Comparison of ENCODE assay signal across 15 mouse cellular contexts in genomic region chr2:124971826-124972749, GRCm38 (mm10).
DNase-seq lines count a peak whose midpoint lies in the region; ATAC-seq lines count a peak whose summit lies in the region.
"Had no signal": no experiment of that assay in that cellular context is flagged by ENCODE, and none has a peak within 500 bp of the region (broad histone marks: within the 10 kb centered on the region; RNA-seq: fewer than 3 reads in every experiment).

No protein-coding gene starts in this region.

- ATAC-seq in kidney, embryonic 15.5 days (replicated peaks; ENCODE audit: low FRiP score), result peak; percentile 69; the same call in 1 of the 2 replicates
- no peak for ATAC-seq in CD4-positive, CD25-positive, alpha-beta regulatory T cell, adult 4 months
- ATAC-seq in activated CD4-positive, CD25-positive, alpha-beta regulatory T cell, adult 4 months, result no peak

- no peak overlapping the region for H3K4me3 ChIP-seq in hindbrain, embryonic 10.5 days
- no peak overlapping the region for H3K4me3 ChIP-seq in kidney, embryonic 15.5 days (replicated peaks)
- H3K4me3 ChIP-seq: embryonic facial prominence, embryonic 15.5 days; layer of hippocampus, adult 2 months; neural tube, embryonic 12.5 days had no signal

- peak overlapping the region; percentile 29; the same call in 1 of the 2 replicates for H3K27ac ChIP-seq in hindbrain, embryonic 10.5 days
- peak overlapping the region; percentile 54; the same call in 1 of the 2 replicates for H3K27ac ChIP-seq in kidney, embryonic 15.5 days
- H3K27ac ChIP-seq: embryonic facial prominence, embryonic 15.5 days; layer of hippocampus, adult 2 months; liver, embryonic 14.5 days; neural tube, embryonic 12.5 days had no signal

- peaks cover 9% of the 10 kb centered on the region for H3K4me1 ChIP-seq in hindbrain, embryonic 10.5 days (replicated peaks)
- H3K4me1 ChIP-seq in kidney, embryonic 15.5 days, result peaks cover 7% of the 10 kb centered on the region; the same call in 1 of the 2 replicates
- H3K4me1 ChIP-seq: neural tube, embryonic 12.5 days had no signal

- intact Hi-C loops in heart, postnatal 14 days (cut with DNase I), result no loop called here

- H3K27me3 ChIP-seq in hindbrain, embryonic 10.5 days (ENCODE audit: insufficient read depth, poor library complexity, severe bottlenecking), result no peaks in the 10 kb centered on the region
- no peaks in the 10 kb centered on the region for H3K27me3 ChIP-seq in kidney, embryonic 15.5 days
- H3K27me3 ChIP-seq: embryonic facial prominence, embryonic 15.5 days; neural tube, embryonic 12.5 days had no signal

- no peak overlapping the region for H3K9ac ChIP-seq in kidney, embryonic 15.5 days
- H3K9ac ChIP-seq: embryonic facial prominence, embryonic 15.5 days; liver, embryonic 14.5 days; neural tube, embryonic 12.5 days had no signal

- DNase-seq in kidney, adult 11 months, result peak; percentile 38
- no peak for DNase-seq in kidney, postnatal 10 days
- DNase-seq in hindbrain, embryonic 10.5 days (ENCODE audit: low spot score), result peak; percentile 17
- peak; percentile 16 for DNase-seq in retina, embryonic 14.5 days (ENCODE audit: low spot score)
- DNase-seq in heart, postnatal 14 days, result no peak
- DNase-seq: cerebellum, adult 9-10 months; lung, postnatal 36 days; right cerebral cortex, postnatal 25 days had no signal

- no peaks in the 10 kb centered on the region for H3K9me3 ChIP-seq in hindbrain, embryonic 10.5 days
- H3K9me3 ChIP-seq in kidney, embryonic 15.5 days (replicated peaks), result no peaks in the 10 kb centered on the region
- H3K9me3 ChIP-seq: embryonic facial prominence, embryonic 15.5 days; neural tube, embryonic 12.5 days had no signal

- 50% methylated on average over 17 of the region's 17 CpGs for WGBS in hindbrain, embryonic 10.5 days
- WGBS in kidney, embryonic 15.5 days, result 32% methylated on average over 17 of the region's 17 CpGs

- no peaks in the 10 kb centered on the region for H3K36me3 ChIP-seq in hindbrain, embryonic 10.5 days
- no peaks in the 10 kb centered on the region for H3K36me3 ChIP-seq in kidney, embryonic 15.5 days
- H3K36me3 ChIP-seq: embryonic facial prominence, embryonic 15.5 days; neural tube, embryonic 12.5 days had no signal

- H3K4me2 ChIP-seq in kidney, embryonic 15.5 days, result 0 out of 2 replicates have a peak overlapping the region, but pooled peaks have one; percentile 2
- H3K4me2 ChIP-seq: embryonic facial prominence, embryonic 15.5 days; neural tube, embryonic 12.5 days had no signal

Comparison
In these comparisons a context has a peak if more than half of its experiments do, and no peak if none do; other contexts are left out.
1. DNase-seq: peak in kidney, adult 11 months (single experiment), hindbrain, embryonic 10.5 days (single experiment) and retina, embryonic 14.5 days (single experiment); none in kidney, postnatal 10 days (single experiment) and heart, postnatal 14 days (0 of 2).